Mouse (Mus musculus) liver, embryonic 15.5 days (tissue): Measurements from ENCODE around the gene Rhoc. TPM values are rescaled to one million over a fixed set of nuclear protein-coding genes. Genes with fewer than 3 reads are reported as not detected.
A peak's percentile ranks its signal among the peaks of the same experiment; 100 is the strongest.

Source experiments
- ATAC-seq: fragments of 200-750 bp; cut with Nextera tagmentation; 2 replicates; pipeline ENCODE4 v1.8.0; 2017; ENCODE audit warnings: moderate number of reproducible peaks, mild to moderate bottlenecking, moderate library complexity; ENCODE audit not compliant: insufficient read depth
- H3K27ac ChIP-seq: fragments of 300-500 bp; sonication (generic); replicated peaks from 2 replicates; pipeline ENCODE4 v1.5.1; 2015; ENCODE audit warnings: mild to moderate bottlenecking, inconsistent platforms
- H3K27me3 ChIP-seq: fragments of 300-500 bp; sonication (generic); 2 replicates; pipeline ENCODE4 v1.6.1; 2015; ENCODE audit warnings: mild to moderate bottlenecking, inconsistent platforms
- H3K36me3 ChIP-seq: fragments of 300-500 bp; sonication (generic); replicated peaks from 2 replicates; pipeline ENCODE4 v1.6.1; 2015; ENCODE audit warnings: moderate library complexity, mild to moderate bottlenecking, inconsistent platforms
- H3K4me1 ChIP-seq: fragments of 300-500 bp; sonication (generic); replicated peaks from 2 replicates; pipeline ENCODE4 v1.6.1; 2015; ENCODE audit warnings: inconsistent platforms
- H3K4me2 ChIP-seq: fragments of 300-500 bp; sonication (generic); 2 replicates; pipeline ENCODE4 v1.6.1; 2015; ENCODE audit warnings: moderate library complexity, mild to moderate bottlenecking, inconsistent platforms
- H3K4me3 ChIP-seq: fragments of 300-500 bp; sonication (generic); replicated peaks from 2 replicates; pipeline ENCODE4 v1.5.1; 2015; ENCODE audit warnings: mild to moderate bottlenecking, inconsistent platforms
- H3K9ac ChIP-seq: fragments of 300-500 bp; sonication (generic); 2 replicates; pipeline ENCODE4 v1.6.1; 2015; ENCODE audit warnings: moderate library complexity, mild to moderate bottlenecking, inconsistent platforms
- H3K9me3 ChIP-seq: fragments of 300-500 bp; sonication (generic); replicated peaks from 2 replicates; pipeline ENCODE4 v1.6.1; 2016; ENCODE audit warnings: inconsistent platforms
- WGBS: fragments of 180-500 bp; shearing (Covaris S2); methylation state at CpG from one replicate; pipeline ENCODE4 v1.1.7; 2015; ENCODE audit warnings: mixed read lengths; ENCODE audit not compliant: insufficient replicate concordance; 5-methylcytosine and 5-hydroxymethylcytosine counted together
- polyA plus RNA-seq: library from polyadenylated mRNA; unstranded; fragments of >200 nt; fragmentation: Nextera tagmentation; extraction: Ambion mirVana; gene quantifications from 2 replicates; pipeline ENCODE4 v1.2.1, GENCODE M21; 2015

The Rhoc gene
- polyA plus RNA-seq, 1 experiment from 2014 or later: 20.5 TPM

DNA sequence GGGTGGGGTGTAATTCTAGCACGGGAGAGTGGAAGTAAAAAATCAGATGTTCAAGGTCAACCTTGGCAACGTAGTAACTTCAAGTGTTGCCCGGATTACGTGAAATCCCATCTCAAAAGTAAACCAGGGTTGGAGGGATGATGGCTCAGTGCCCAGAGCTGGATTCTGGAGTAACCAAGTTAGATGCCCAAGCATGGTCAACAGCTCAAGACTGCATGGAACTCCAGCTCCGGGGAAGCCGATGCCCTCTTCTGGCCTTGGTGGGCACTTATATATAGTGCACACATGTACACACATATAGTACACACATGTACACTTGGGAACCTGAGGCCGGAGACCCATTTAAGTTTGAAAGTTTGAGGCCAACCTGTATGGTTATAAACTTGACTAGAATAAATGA, 28.0 kb downstream of the Rhoc start:
- no peak overlapping the region for H3K27ac ChIP-seq
- no peak overlapping the region for H3K4me2 ChIP-seq
- H3K4me1 ChIP-seq: peaks cover 44% of the 10 kb centered on the region
- WGBS: 88% methylated on average over 7 of the region's 7 CpGs
- peaks cover 4% of the 10 kb centered on the region for H3K36me3 ChIP-seq
- no peaks in the 10 kb centered on the region for H3K9me3 ChIP-seq
- no peak overlapping the region for H3K9ac ChIP-seq
- no peaks in the 10 kb centered on the region for H3K27me3 ChIP-seq
- ATAC-seq: no peak
- H3K4me3 ChIP-seq: no peak overlapping the region

DNA sequence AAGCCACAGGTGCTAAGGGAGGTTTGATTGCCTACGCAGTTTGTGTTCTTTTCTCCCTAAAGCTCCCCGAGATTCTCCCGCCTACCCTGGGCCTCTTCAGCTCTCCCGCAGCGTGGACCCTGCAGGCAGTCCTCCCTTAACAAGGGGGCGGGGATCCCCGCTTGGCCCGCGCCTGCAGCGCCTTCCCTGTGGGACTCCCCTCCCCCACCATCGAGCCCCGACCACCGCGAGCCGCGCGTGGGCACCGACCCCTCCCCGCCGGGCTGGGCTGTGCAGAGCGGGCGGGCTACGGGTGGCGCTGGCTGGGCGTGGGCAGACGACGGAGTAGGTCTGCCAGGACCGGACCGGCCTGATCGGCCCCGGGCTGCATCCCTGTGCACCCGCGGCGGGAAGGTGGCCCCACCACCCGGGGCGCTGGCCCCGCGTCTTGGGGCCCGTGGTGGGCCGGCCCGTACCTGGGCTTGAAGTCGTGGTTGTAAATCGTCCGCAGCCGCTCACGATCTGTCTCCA, 29.4 kb downstream of the Rhoc start:
- no peaks in the 10 kb centered on the region for H3K9me3 ChIP-seq
- ATAC-seq: peak; percentile 43
- H3K4me1 ChIP-seq: peaks cover 35% of the 10 kb centered on the region
- no peaks in the 10 kb centered on the region for H3K27me3 ChIP-seq
- H3K27ac ChIP-seq: peak overlapping the region; percentile 83
- WGBS: under 1% methylated on average over 46 of the region's 46 CpGs
- peak overlapping the region; percentile 84 for H3K9ac ChIP-seq
- H3K36me3 ChIP-seq: peaks cover 18% of the 10 kb centered on the region
- H3K4me3 ChIP-seq: peak overlapping the region; percentile 77
- H3K4me2 ChIP-seq: peak overlapping the region; percentile 92

DNA sequence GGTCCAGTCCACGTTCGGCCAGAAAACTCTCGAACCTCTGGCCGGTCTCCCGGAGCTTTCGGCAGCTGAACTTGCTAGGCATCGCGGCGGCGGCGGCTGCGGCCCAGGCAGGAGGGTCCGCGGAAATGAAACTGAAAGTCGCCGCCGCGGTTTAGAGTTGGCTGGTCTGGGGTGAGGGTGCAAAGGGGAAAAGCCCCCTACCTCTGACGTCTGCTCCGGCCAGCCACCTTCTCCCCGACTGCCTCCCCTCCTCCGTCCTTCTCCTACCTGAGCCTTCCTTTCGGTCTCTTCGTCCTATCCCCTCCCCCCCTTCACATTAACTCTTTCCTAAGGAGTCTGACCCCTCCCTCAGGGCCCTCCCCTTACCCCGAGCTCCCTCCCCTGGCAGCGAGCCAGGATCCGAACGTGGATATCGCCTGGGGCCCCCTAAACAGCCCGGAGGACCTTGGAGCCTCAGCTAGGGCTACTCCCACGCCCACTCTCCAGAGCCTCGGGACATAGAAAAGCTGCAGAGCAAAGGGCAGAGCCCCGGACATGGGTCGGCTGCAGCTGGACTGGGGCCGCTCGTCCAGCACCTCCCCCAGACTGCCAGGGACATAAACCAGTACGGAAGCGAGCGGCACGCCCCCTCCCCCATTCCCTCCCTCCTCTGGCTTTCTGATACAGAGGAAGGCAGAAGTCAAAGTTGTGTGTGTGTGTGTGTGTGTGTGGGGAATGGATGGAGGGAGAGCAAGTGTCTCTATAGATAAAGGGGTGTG, 30.0 kb downstream of the Rhoc start, which contains the start of gene Mov10:
TSS of gene Mov10 (minus strand) at position 573 of the 758 bp plus-strand sequence.
- ATAC-seq: peak; percentile 86
- Histone ChIP-seq H3K4me1 (peaks cover 34% of the 10 kb centered on the region), H3K4me3 (peak within 1 kb of the TSS; percentile 77), H3K9ac (peak within 1 kb of the TSS; percentile 84), H3K27ac (peak within 1 kb of the TSS; percentile 83), H3K36me3 (peaks cover 20% of the 10 kb centered on the region), H3K27me3 (no peaks in the 10 kb centered on the region), H3K9me3 (no peaks in the 10 kb centered on the region), H3K4me2 (peak within 1 kb of the TSS; percentile 92)
- WGBS: 0% methylated on average over 40 of the region's 40 CpGs

DNA sequence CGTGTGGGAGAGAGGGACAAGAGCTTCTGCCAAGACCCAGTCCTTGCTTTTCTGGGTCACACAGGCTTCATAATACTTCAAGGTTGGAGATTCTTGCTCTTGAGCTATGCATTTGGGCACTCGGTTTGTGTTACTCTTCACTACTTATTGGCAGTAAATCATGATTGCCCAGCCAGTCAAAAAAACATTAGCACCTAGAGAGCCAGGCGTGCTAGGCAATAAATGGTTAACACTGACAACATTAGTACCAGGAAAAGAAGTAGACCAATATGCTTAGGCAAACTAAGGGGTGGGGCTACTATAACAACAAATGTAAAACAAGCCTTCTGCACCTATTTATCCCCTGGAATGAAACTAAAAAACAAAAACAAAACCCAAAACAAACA, 30.6 kb downstream of the Rhoc start:
- no peaks in the 10 kb centered on the region for H3K27me3 ChIP-seq
- no peaks in the 10 kb centered on the region for H3K9me3 ChIP-seq
- peak overlapping the region; percentile 92 for H3K4me2 ChIP-seq
- peak overlapping the region; percentile 83 for H3K27ac ChIP-seq
- H3K4me1 ChIP-seq: peaks cover 34% of the 10 kb centered on the region
- ATAC-seq: no peak
- peak overlapping the region; percentile 77 for H3K4me3 ChIP-seq
- 4% methylated on average over 3 of the region's 3 CpGs for WGBS
- peak overlapping the region; percentile 84; the same call in 1 of the 2 replicates for H3K9ac ChIP-seq
- peaks cover 20% of the 10 kb centered on the region for H3K36me3 ChIP-seq

GRCm38 (mm10) chr3:104820426-104820825, 32.3 kb downstream of the Rhoc start:
- H3K4me3 ChIP-seq: no peak overlapping the region
- peaks cover 26% of the 10 kb centered on the region for H3K36me3 ChIP-seq
- WGBS: 74% methylated on average over 1 of the region's 1 CpGs
- no peak for ATAC-seq
- no peak overlapping the region for H3K27ac ChIP-seq
- H3K4me1 ChIP-seq: peaks cover 34% of the 10 kb centered on the region
- H3K9me3 ChIP-seq: no peaks in the 10 kb centered on the region
- H3K27me3 ChIP-seq: no peaks in the 10 kb centered on the region
- no peak overlapping the region for H3K4me2 ChIP-seq
- H3K9ac ChIP-seq: no peak overlapping the region

- H3K4me1 ChIP-seq: peaks cover 25% of the 10 kb centered on the region
- no peaks in the 10 kb centered on the region for H3K27me3 ChIP-seq
- H3K4me2 ChIP-seq: no peak overlapping the region
- H3K9ac ChIP-seq: no peak overlapping the region
- H3K27ac ChIP-seq: no peak overlapping the region
- no peaks in the 10 kb centered on the region for H3K9me3 ChIP-seq
- 79% methylated on average over 3 of the region's 3 CpGs for WGBS
- no peak for ATAC-seq
- peaks cover 46% of the 10 kb centered on the region for H3K36me3 ChIP-seq
- no peak overlapping the region for H3K4me3 ChIP-seq
Measured at GRCm38 (mm10) chr3:104822413-104822812, 34.2 kb downstream of the Rhoc start.

- ATAC-seq: no peak
- H3K4me1 ChIP-seq: no peaks in the 10 kb centered on the region
Measured at GRCm38 (mm10) chr3:104835797-104836196, 47.6 kb downstream of the Rhoc start.

GRCm38 (mm10) chr3:104841049-104841448, 52.9 kb downstream of the Rhoc start:
- H3K9ac ChIP-seq: no peak overlapping the region
- peaks cover 87% of the 10 kb centered on the region for H3K36me3 ChIP-seq
- H3K27me3 ChIP-seq: no peaks in the 10 kb centered on the region
- no peaks in the 10 kb centered on the region for H3K4me1 ChIP-seq
- no peak overlapping the region for H3K27ac ChIP-seq
- H3K4me3 ChIP-seq: no peak overlapping the region
- 72% methylated on average over 5 of the region's 5 CpGs for WGBS
- H3K4me2 ChIP-seq: no peak overlapping the region
- no peak for ATAC-seq
- H3K9me3 ChIP-seq: no peaks in the 10 kb centered on the region

More at GRCm38 (mm10) chr3:104835797-104836196, 47.6 kb downstream of the Rhoc start:
- Histone ChIP-seq H3K4me2 (no peak overlapping the region), H3K36me3 (peaks cover 84% of the 10 kb centered on the region), H3K27me3 (no peaks in the 10 kb centered on the region), H3K9me3 (no peaks in the 10 kb centered on the region), H3K9ac (no peak overlapping the region), H3K4me3 (no peak overlapping the region), H3K27ac (no peak overlapping the region)
- WGBS: 81% methylated on average over 3 of the region's 3 CpGs

Other genes with a start within 250 kb of the Rhoc start
- 86.3 and 95.2 TPM in 2 replicates for gene Slc16a1, start 149.7 kb upstream of the Rhoc start, polyA plus RNA-seq
- gene Ppm1j, start 7.3 kb upstream of the Rhoc start, polyA plus RNA-seq: 0.24 and 0.64 TPM in 2 replicates
- not detected in 2 replicates for gene Fam19a3, start 6.5 kb upstream of the Rhoc start, polyA plus RNA-seq
- gene Mov10, start 30.2 kb downstream of the Rhoc start, polyA plus RNA-seq: 27.6 and 29.0 TPM in 2 replicates
- 11.2 and 13.9 TPM in 2 replicates for gene St7l, start 75.6 kb downstream of the Rhoc start, polyA plus RNA-seq
- gene Capza1, start 76.1 kb downstream of the Rhoc start, polyA plus RNA-seq: 79.3 and 80.7 TPM in 2 replicates
- 0.05 and 0.20 TPM in 2 replicates for gene Wnt2b, start 173.5 kb downstream of the Rhoc start, polyA plus RNA-seq